Mouse (Mus musculus) midbrain, embryonic 15.5 days (tissue): ENCODE measurements at regions not wholly inside any gene's neighbourhood (a gene's known extent, or its start where the extent isn't known, plus 50 kb on each side); places are given as distances from the start of the nearest gene placed in this dataset.
A peak's percentile ranks its signal among the peaks of the same experiment; 100 is the strongest.

ENCODE experiments used
- ATAC-seq: fragments of 200-750 bp; cut with Nextera tagmentation; replicated peaks from 2 replicates; pipeline ENCODE4 v1.8.0; 2017; ENCODE audit warnings: moderate TSS enrichment
- H3K27ac ChIP-seq: fragments of 300-500 bp; sonication (generic); 2 replicates; pipeline ENCODE4 v1.5.1; 2015; ENCODE audit warnings: mild to moderate bottlenecking, inconsistent platforms
- H3K27me3 ChIP-seq: fragments of 300-500 bp; sonication (generic); replicated peaks from 2 replicates; pipeline ENCODE4 v1.6.1; 2015; ENCODE audit warnings: inconsistent platforms
- H3K36me3 ChIP-seq: fragments of 300-500 bp; sonication (generic); replicated peaks from 2 replicates; pipeline ENCODE4 v1.6.1; 2015; ENCODE audit warnings: inconsistent platforms
- H3K4me1 ChIP-seq: fragments of 300-500 bp; sonication (generic); 2 replicates; pipeline ENCODE4 v1.6.1; 2015; ENCODE audit warnings: inconsistent platforms
- H3K4me2 ChIP-seq: fragments of 300-500 bp; sonication (generic); 2 replicates; pipeline ENCODE4 v1.6.1; 2015; ENCODE audit warnings: inconsistent platforms, mild to moderate bottlenecking, moderate library complexity
- H3K4me3 ChIP-seq: fragments of 300-500 bp; sonication (generic); 2 replicates; pipeline ENCODE4 v1.5.1; 2015; ENCODE audit warnings: mild to moderate bottlenecking, inconsistent platforms
- H3K9ac ChIP-seq: fragments of 300-500 bp; sonication (generic); 2 replicates; pipeline ENCODE4 v1.6.1; 2015; ENCODE audit warnings: mild to moderate bottlenecking, inconsistent platforms
- H3K9me3 ChIP-seq: fragments of 300-500 bp; sonication (generic); 2 replicates; pipeline ENCODE4 v1.6.1; 2016; ENCODE audit warnings: inconsistent platforms
- WGBS: fragments of 180-500 bp; shearing (Covaris S2); methylation state at CpG from one replicate; pipeline ENCODE4 v1.1.7; 2015; ENCODE audit warnings: mixed read lengths; 5-methylcytosine and 5-hydroxymethylcytosine counted together

GRCm38 (mm10) chr9:90701180-90701765, 430.7 kb upstream of the Tbc1d2b start:
- ATAC-seq = peak; percentile 47
- Histone ChIP-seq H3K9ac (no peak overlapping the region), H3K36me3 (no peaks in the 10 kb centered on the region), H3K4me2 (no peak overlapping the region), H3K27ac (peak overlapping the region; percentile 20), H3K27me3 (peaks cover 17% of the 10 kb centered on the region), H3K9me3 (no peaks in the 10 kb centered on the region), H3K4me3 (no peak overlapping the region), H3K4me1 (peaks cover 8% of the 10 kb centered on the region)
- 36% methylated on average over 4 of the region's 4 CpGs for WGBS

- 48% methylated on average over 2 of the region's 2 CpGs for WGBS
- no peak overlapping the region for H3K9ac ChIP-seq
- ATAC-seq = no peak
- H3K4me1 ChIP-seq = no peaks in the 10 kb centered on the region
- H3K36me3 ChIP-seq = no peaks in the 10 kb centered on the region
- no peak overlapping the region for H3K27ac ChIP-seq
- no peaks in the 10 kb centered on the region for H3K9me3 ChIP-seq
- no peak overlapping the region for H3K4me2 ChIP-seq
- no peak overlapping the region for H3K4me3 ChIP-seq
- H3K27me3 ChIP-seq = no peaks in the 10 kb centered on the region
These were observed 443.1 kb upstream of the Tbc1d2b start for GRCm38 (mm10) chr9:90713685-90714084.

GRCm38 (mm10) chr9:90731450-90731849, 460.8 kb upstream of the Tbc1d2b start:
- Histone ChIP-seq H3K4me3 (no peak overlapping the region), H3K27me3 (no peaks in the 10 kb centered on the region), H3K9ac (no peak overlapping the region), H3K36me3 (no peaks in the 10 kb centered on the region), H3K27ac (no peak overlapping the region), H3K4me2 (no peak overlapping the region), H3K4me1 (no peaks in the 10 kb centered on the region), H3K9me3 (no peaks in the 10 kb centered on the region)
- ATAC-seq = no peak
- 8% methylated on average over 4 of the region's 4 CpGs for WGBS

GRCm38 (mm10) chr9:90757175-90757574, 486.6 kb upstream of the Tbc1d2b start:
- H3K9me3 ChIP-seq = no peaks in the 10 kb centered on the region
- no peaks in the 10 kb centered on the region for H3K4me1 ChIP-seq
- no peaks in the 10 kb centered on the region for H3K36me3 ChIP-seq
- WGBS = 17% methylated on average over 3 of the region's 3 CpGs
- no peak overlapping the region for H3K4me3 ChIP-seq
- no peak overlapping the region for H3K27ac ChIP-seq
- H3K4me2 ChIP-seq = no peak overlapping the region
- no peaks in the 10 kb centered on the region for H3K27me3 ChIP-seq
- no peak for ATAC-seq
- no peak overlapping the region for H3K9ac ChIP-seq

GRCm38 (mm10) chr9:90774296-90774695, 503.7 kb upstream of the Tbc1d2b start:
- WGBS = 38% methylated on average over 1 of the region's 1 CpGs
- ATAC-seq = no peak

GRCm38 (mm10) chr9:90789545-90789944, 518.9 kb upstream of the Tbc1d2b start:
- no peak for ATAC-seq

More at GRCm38 (mm10) chr9:90774296-90774695, 503.7 kb upstream of the Tbc1d2b start:
- Histone ChIP-seq H3K4me2 (no peak overlapping the region), H3K27me3 (no peaks in the 10 kb centered on the region), H3K4me3 (no peak overlapping the region), H3K36me3 (no peaks in the 10 kb centered on the region), H3K9ac (no peak overlapping the region), H3K4me1 (no peaks in the 10 kb centered on the region), H3K9me3 (no peaks in the 10 kb centered on the region), H3K27ac (no peak overlapping the region)

GRCm38 (mm10) chr9:90791871-90792270, 521.3 kb upstream of the Tbc1d2b start:
- Histone ChIP-seq H3K36me3 (no peaks in the 10 kb centered on the region), H3K4me1 (no peaks in the 10 kb centered on the region), H3K9ac (no peak overlapping the region), H3K9me3 (no peaks in the 10 kb centered on the region), H3K27ac (no peak overlapping the region), H3K4me2 (no peak overlapping the region), H3K4me3 (no peak overlapping the region), H3K27me3 (no peaks in the 10 kb centered on the region)
- WGBS = 45% methylated on average over 2 of the region's 2 CpGs
- ATAC-seq = peak; percentile 73

More at GRCm38 (mm10) chr9:90789545-90789944, 518.9 kb upstream of the Tbc1d2b start:
- H3K4me2 ChIP-seq = no peak overlapping the region
- no peak overlapping the region for H3K9ac ChIP-seq
- no peaks in the 10 kb centered on the region for H3K4me1 ChIP-seq
- H3K9me3 ChIP-seq = no peaks in the 10 kb centered on the region
- no peaks in the 10 kb centered on the region for H3K27me3 ChIP-seq
- H3K4me3 ChIP-seq = no peak overlapping the region
- no peaks in the 10 kb centered on the region for H3K36me3 ChIP-seq
- no peak overlapping the region for H3K27ac ChIP-seq

GRCm38 (mm10) chr9:90816844-90817243, 545.4 kb upstream of the Zic4 start:
- Histone ChIP-seq H3K4me3 (no peak overlapping the region), H3K4me1 (no peaks in the 10 kb centered on the region), H3K9ac (no peak overlapping the region), H3K36me3 (no peaks in the 10 kb centered on the region), H3K27ac (no peak overlapping the region), H3K4me2 (no peak overlapping the region), H3K27me3 (no peaks in the 10 kb centered on the region), H3K9me3 (no peaks in the 10 kb centered on the region)
- 50% methylated on average over 4 of the region's 4 CpGs for WGBS
- no peak for ATAC-seq

GRCm38 (mm10) chr9:90823574-90824280, 538.5 kb upstream of the Zic4 start:
- H3K4me3 ChIP-seq = no peak overlapping the region
- H3K27me3 ChIP-seq = no peaks in the 10 kb centered on the region
- H3K4me2 ChIP-seq = no peak overlapping the region
- H3K9ac ChIP-seq = no peak overlapping the region
- H3K9me3 ChIP-seq = no peaks in the 10 kb centered on the region
- H3K36me3 ChIP-seq = no peaks in the 10 kb centered on the region
- ATAC-seq = no peak
- 65% methylated on average over 4 of the region's 4 CpGs for WGBS
- H3K4me1 ChIP-seq = no peaks in the 10 kb centered on the region
- H3K27ac ChIP-seq = no peak overlapping the region

- 75% methylated on average over 3 of the region's 3 CpGs for WGBS
- Histone ChIP-seq H3K9ac (no peak overlapping the region), H3K36me3 (no peaks in the 10 kb centered on the region), H3K27ac (no peak overlapping the region), H3K4me1 (no peaks in the 10 kb centered on the region), H3K27me3 (no peaks in the 10 kb centered on the region), H3K4me2 (no peak overlapping the region), H3K4me3 (no peak overlapping the region), H3K9me3 (no peaks in the 10 kb centered on the region)
- ATAC-seq = no peak
These were observed 534.7 kb upstream of the Zic4 start for GRCm38 (mm10) chr9:90827474-90827873.

GRCm38 (mm10) chr9:90828701-90829100, 533.5 kb upstream of the Zic4 start:
- ATAC-seq = no peak
- 53% methylated on average over 5 of the region's 5 CpGs for WGBS
- H3K4me2 ChIP-seq = no peak overlapping the region

GRCm38 (mm10) chr9:90830704-90831103, 531.5 kb upstream of the Zic4 start:
- H3K4me2 ChIP-seq = no peak overlapping the region
- no peak overlapping the region for H3K9ac ChIP-seq
- no peaks in the 10 kb centered on the region for H3K4me1 ChIP-seq
- H3K27ac ChIP-seq = no peak overlapping the region
- 64% methylated on average over 4 of the region's 4 CpGs for WGBS
- no peaks in the 10 kb centered on the region for H3K27me3 ChIP-seq
- no peak overlapping the region for H3K4me3 ChIP-seq
- ATAC-seq = no peak
- H3K36me3 ChIP-seq = no peaks in the 10 kb centered on the region
- no peaks in the 10 kb centered on the region for H3K9me3 ChIP-seq

More at GRCm38 (mm10) chr9:90828701-90829100, 533.5 kb upstream of the Zic4 start:
- Histone ChIP-seq H3K9ac (no peak overlapping the region), H3K27ac (no peak overlapping the region), H3K27me3 (no peaks in the 10 kb centered on the region), H3K36me3 (no peaks in the 10 kb centered on the region), H3K4me1 (no peaks in the 10 kb centered on the region), H3K4me3 (no peak overlapping the region), H3K9me3 (no peaks in the 10 kb centered on the region)
